Mouse (Mus musculus): ENCODE measurements at regions not wholly inside any gene's neighbourhood (a gene's known extent, or its start where the extent isn't known, plus 50 kb on each side); places are given as distances from the start of the nearest gene placed in this dataset.
A peak's percentile ranks its signal among the peaks of the same experiment; 100 is the strongest.

DNA sequence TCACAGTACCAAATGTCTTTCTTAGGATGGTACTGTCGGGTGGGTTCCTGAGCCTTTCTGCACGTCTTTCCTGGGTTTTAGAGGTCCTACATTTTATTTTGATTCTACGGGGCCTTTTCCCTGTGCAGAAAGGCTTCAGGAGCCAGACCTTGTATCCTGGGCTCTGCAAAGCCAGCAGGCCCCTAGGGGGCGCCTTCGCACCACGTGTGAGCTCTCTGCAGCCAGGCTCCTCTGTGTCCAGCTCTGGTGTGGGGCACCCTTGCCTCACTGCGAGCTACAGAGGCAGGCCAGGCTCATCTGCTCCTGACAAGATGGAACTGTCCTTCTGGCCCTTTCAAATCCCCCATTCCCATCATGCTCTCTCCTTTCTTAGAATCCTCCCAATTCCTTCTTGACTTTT lies 53.3 kb upstream of the Usp3 start:
- peak; percentile 53 for DNase-seq (ENCODE audit: extremely low read depth, low read depth)

DNA sequence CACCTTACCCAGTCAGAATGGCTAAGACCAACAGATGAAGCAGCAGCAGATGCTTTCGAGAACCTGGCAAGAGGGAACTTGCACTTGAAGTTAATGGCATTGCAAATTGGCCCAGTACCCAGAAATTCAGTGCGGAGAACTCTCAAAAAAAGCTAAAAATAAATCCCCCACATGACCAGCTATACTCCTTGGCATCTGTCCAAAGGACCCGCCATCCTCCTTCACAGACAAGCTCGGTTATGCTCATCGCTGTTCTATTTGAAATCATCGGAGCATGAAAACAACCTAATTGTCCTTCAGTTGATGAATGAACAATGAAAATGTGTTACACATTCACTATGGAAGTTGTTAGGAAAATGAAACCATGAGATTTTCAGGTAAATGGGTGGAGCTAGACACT lies 58.4 kb upstream of the Usp3 start:
- DNase-seq (ENCODE audit: extremely low read depth, low read depth), result no peak

- no peak for DNase-seq (ENCODE audit: extremely low read depth, low read depth)
These were observed 56.2 kb upstream of the Car12 start for GRCm38 (mm10) chr9:66657116-66657758.

DNA sequence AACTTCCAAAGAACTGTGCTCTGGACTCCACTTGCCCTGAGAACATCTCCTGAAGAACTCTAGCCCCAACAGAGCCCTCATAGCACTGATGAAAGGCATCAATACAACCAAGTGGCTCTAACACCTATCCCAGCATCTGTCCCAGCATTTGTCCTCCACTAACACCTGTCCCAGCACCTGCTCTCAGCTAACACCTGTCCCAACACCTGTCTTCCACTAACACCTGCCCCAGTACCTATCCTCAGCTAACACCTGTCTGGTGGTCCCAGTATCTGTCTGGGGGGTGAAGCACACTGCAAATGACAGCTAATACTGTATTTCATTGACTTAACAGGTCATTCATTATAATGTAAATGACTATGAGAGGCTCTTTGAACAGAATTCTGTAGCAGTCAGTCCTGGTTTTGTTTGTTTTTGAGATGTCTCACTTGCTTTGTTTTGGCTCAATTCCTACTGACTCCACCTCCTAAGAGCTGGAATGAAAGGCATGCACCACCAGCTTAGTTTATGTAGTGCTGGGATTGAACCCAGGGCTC lies 54.7 kb upstream of the Car12 start:
- no peak for DNase-seq (ENCODE audit: extremely low read depth, low read depth)

DNA sequence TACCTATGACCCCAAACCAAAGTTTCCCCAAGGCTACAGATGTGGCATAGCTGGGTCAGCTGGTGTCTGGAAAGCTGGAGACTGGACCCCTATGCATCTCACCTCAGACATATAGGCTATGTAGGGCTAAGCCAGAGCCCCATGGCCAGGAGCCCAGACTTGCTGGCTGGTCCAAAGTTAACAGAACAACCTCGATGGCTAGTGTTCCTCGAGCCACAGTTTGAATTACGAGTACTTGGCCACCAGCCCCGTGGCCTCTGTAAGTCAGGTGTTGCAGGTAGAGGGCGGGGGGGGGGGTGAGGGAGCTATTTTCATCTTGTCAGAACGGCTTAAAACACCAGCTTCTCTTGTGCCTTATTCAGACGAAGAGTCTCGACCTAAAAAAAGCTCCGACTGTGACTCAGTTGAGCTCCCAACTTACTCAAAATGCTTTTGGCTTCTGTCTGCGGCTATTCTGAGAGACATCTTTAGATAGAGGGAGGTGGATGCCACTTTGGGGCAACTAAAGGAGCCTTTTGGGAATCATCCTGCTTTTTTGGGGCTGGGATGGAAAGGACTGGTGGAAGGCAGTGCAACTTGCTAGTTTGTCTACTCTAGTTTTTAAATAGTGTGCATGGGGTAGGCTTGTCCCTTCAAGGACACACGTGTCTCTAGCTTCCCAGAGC lies 53.6 kb upstream of the Car12 start:
- DNase-seq (ENCODE audit: extremely low read depth, low read depth), result no peak

- no peak for DNase-seq (ENCODE audit: extremely low read depth, low read depth)
These were observed 51.9 kb upstream of the Car12 start for GRCm38 (mm10) chr9:66661596-66661995.

DNA sequence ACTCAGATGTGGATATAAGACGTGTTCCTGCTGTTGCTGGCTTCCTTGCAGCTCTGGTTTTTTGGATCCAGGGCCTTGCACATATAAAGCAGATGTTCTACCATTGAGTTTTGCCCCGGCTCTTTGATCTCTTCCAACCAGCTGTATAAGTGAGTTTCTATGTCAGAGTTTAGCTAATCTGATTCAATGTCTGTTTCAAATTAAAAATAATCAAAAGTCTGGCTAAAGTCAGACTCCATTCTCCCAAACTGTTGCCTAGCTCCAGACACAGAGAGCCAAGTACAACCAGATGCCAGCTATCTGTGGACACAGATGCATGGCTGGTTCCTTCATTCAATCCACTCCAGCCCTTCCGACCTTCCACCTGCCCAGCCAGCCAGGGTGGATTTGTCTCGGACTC lies 51.0 kb upstream of the Car12 start:
- DNase-seq (ENCODE audit: extremely low read depth, low read depth), result no peak

Data from MEL-GATA-1-ER (cell line).